Mouse (Mus musculus) bone marrow, adult 2 months (tissue): ENCODE data around the gene Tcaf2. TPM values are rescaled to one million over a fixed set of nuclear protein-coding genes. Genes with fewer than 3 reads are reported as not detected.

Experiments used
- H3K27ac ChIP-seq: fragments of 200-500 bp; 2 replicates; pipeline ENCODE4 v1.5.1; 2012; ENCODE audit warnings: low read depth, mild to moderate bottlenecking, control low read depth, inconsistent platforms, low read length; ENCODE audit not compliant: control insufficient read depth, poor library complexity, insufficient read depth
- H3K4me1 ChIP-seq: fragments of 200-500 bp; 2 replicates; pipeline ENCODE4 v1.6.1; 2011; ENCODE audit warnings: low read length; ENCODE audit not compliant: control insufficient read depth, insufficient read depth
- H3K4me3 ChIP-seq: fragments of 200-500 bp; replicated peaks from 2 replicates; pipeline ENCODE3; 2011; ENCODE audit warnings: mild to moderate bottlenecking, low read depth, low read length, control low read depth; ENCODE audit not compliant: control insufficient read depth
- CTCF ChIP-seq: fragments of 200-500 bp; IDR thresholded peaks from 2 replicates; pipeline ENCODE4 v1.5.1; 2011; ENCODE audit warnings: low read length, control low read depth; ENCODE audit not compliant: control insufficient read depth, insufficient read depth
- POLR2A ChIP-seq: fragments of 200-500 bp; IDR thresholded peaks from 2 replicates; pipeline ENCODE4 v1.6.1; 2011; ENCODE audit warnings: low read depth, mild to moderate bottlenecking, control low read depth, low read length, borderline replicate concordance; ENCODE audit not compliant: control insufficient read depth
- WGBS: fragments of 180-500 bp; shearing (Covaris S2); methylation state at CpG from one replicate; pipeline ENCODE4 v1.1.7; 2018; 5-methylcytosine and 5-hydroxymethylcytosine counted together
- polyA plus RNA-seq: library from polyadenylated mRNA; stranded (reverse); fragments of >200 nt; gene quantifications from 2 replicates; pipeline ENCODE4 v1.2.4, GENCODE M21; 2011; ENCODE audit warnings: low replicate concordance; ENCODE audit not compliant: missing spikeins, insufficient read depth, insufficient read length

The Tcaf2 gene
- polyA plus RNA-seq, 1 experiment, result 1.00 TPM

- 60% methylated on average over 2 of the region's 2 CpGs for WGBS
- Histone ChIP-seq H3K4me3 (no peak overlapping the region), H3K4me1 (no peaks in the 10 kb centered on the region), H3K27ac (no peak overlapping the region)
- TF ChIP-seq CTCF (no peak), POLR2A (no peak)
These were observed 16.7 kb upstream of the Tcaf2 start for GRCm38 (mm10) chr6:42661739-42662138.

GRCm38 (mm10) chr6:42634393-42634792 is 10.7 kb downstream of the Tcaf2 start:
- H3K4me3 ChIP-seq, result no peak overlapping the region
- WGBS, result 67% methylated on average over 5 of the region's 5 CpGs
- no peak for TF ChIP-seq POLR2A
- TF ChIP-seq CTCF, result no peak

GRCm38 (mm10) chr6:42631395-42631794 is 13.7 kb downstream of the Tcaf2 start:
- TF ChIP-seq CTCF (no peak), POLR2A (no peak)
- Histone ChIP-seq H3K4me1 (no peaks in the 10 kb centered on the region), H3K4me3 (no peak overlapping the region), H3K27ac (no peak overlapping the region)
- 62% methylated on average over 4 of the region's 4 CpGs for WGBS

More at GRCm38 (mm10) chr6:42634393-42634792, 10.7 kb downstream of the Tcaf2 start:
- H3K27ac ChIP-seq, result no peak overlapping the region
- H3K4me1 ChIP-seq, result no peaks in the 10 kb centered on the region

- Histone ChIP-seq H3K27ac (no peak overlapping the region), H3K4me1 (no peaks in the 10 kb centered on the region), H3K4me3 (no peak overlapping the region)
- 86% methylated on average over 2 of the region's 2 CpGs for WGBS
- TF ChIP-seq CTCF (no peak), POLR2A (no peak)
These were observed 28.1 kb downstream of the Tcaf2 start for GRCm38 (mm10) chr6:42616904-42617303.

- no peak overlapping the region for H3K27ac ChIP-seq
- TF ChIP-seq CTCF, result no peak
- no peak for TF ChIP-seq POLR2A
- no peaks in the 10 kb centered on the region for H3K4me1 ChIP-seq
- H3K4me3 ChIP-seq, result no peak overlapping the region
These were observed 32.8 kb downstream of the Tcaf2 start for GRCm38 (mm10) chr6:42612218-42612617.

- 73% methylated on average over 4 of the region's 4 CpGs for WGBS
- Histone ChIP-seq H3K27ac (no peak overlapping the region), H3K4me1 (no peaks in the 10 kb centered on the region), H3K4me3 (no peak overlapping the region)
- no peak for TF ChIP-seq CTCF
- TF ChIP-seq POLR2A, result no peak
These were observed 34.0 kb downstream of the Tcaf2 start for GRCm38 (mm10) chr6:42610954-42611522.

GRCm38 (mm10) chr6:42597592-42597991 is 47.5 kb downstream of the Tcaf2 start, which contains the start of gene Tcaf3:
Gene Tcaf3, minus strand, starts transcription at chr6:42597692.
- TF ChIP-seq CTCF (no peak), POLR2A (no peak)
- 84% methylated on average over 4 of the region's 4 CpGs for WGBS
- H3K4me3 ChIP-seq, result no peak within 1 kb of the TSS

GRCm38 (mm10) chr6:42593138-42593882 is 51.7 kb downstream of the Tcaf2 start:
- WGBS, result 76% methylated on average over 17 of the region's 17 CpGs
- Histone ChIP-seq H3K4me3 (no peak overlapping the region), H3K27ac (no peak overlapping the region), H3K4me1 (no peaks in the 10 kb centered on the region)
- TF ChIP-seq CTCF (no peak), POLR2A (no peak)

More at GRCm38 (mm10) chr6:42597592-42597991, 47.5 kb downstream of the Tcaf2 start, which contains the start of gene Tcaf3:
- Histone ChIP-seq H3K27ac (no peak within 1 kb of the TSS), H3K4me1 (no peaks in the 10 kb centered on the region)
